Mouse (Mus musculus) bone marrow, adult 2 months (tissue): Measurements from ENCODE around the gene Dio1.

Experiments
- CTCF ChIP-seq: fragments of 200-500 bp; IDR thresholded peaks from 2 replicates; pipeline ENCODE4 v1.5.1; 2011; ENCODE audit warnings: low read length, control low read depth; ENCODE audit not compliant: control insufficient read depth, insufficient read depth
- POLR2A ChIP-seq: fragments of 200-500 bp; IDR thresholded peaks from 2 replicates; pipeline ENCODE4 v1.6.1; 2011; ENCODE audit warnings: low read depth, mild to moderate bottlenecking, control low read depth, low read length, borderline replicate concordance; ENCODE audit not compliant: control insufficient read depth

DNA sequence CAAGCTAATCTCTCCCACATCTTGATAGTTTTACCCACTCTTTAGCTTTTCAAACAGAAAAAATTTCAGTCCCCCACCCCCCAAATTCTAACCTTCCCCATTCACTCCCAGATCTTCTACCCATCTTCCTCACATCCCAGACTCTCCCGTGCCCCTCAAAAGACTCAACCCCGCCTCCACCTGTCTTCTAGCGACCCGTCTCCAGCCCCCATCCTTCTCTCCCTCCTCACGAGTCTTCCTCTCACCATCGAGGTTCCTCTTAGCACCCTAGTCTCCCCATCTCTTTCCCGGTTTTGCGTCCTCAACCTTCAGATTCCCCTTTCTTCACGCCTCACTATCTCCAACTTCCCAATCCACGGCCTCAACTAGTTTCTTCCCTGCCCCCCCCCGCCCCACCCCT is 54.4 kb downstream of the Dio1 start:
- no peak for TF ChIP-seq POLR2A
- no peak for TF ChIP-seq CTCF
